Comparison of ENCODE assay signal across 8 mouse cellular contexts in the genomic region with DNA sequence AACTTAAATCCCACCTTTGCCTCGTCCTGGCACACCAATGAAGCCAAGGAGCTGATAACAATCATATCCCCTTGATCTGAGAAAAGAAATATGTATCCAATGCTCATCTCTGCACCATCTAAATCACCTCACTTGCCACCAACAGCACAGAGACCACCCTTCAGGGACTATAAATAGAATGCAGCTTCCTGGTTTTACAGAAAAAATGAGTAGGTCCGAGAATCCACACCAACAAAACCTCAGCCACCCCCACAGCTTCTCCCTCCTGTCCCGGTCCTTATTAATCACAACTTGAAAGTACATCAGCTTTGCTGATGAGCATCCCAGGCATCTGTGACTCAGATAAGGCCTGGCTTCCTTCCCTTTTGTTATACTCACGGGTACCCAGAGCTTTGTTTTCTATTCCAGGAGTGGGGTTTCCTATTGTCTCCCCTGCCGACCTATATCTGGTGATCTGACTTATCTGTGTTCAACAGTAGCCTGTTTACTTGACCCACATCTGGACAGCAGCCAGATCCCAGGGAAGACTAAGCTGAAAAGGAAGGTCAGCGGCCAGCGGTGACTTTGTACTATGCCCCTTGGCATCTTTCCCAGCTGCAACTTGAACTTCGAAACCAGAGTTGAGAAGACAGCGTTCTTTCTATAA. TPM values are rescaled to one million over a fixed set of nuclear protein-coding genes. Genes with fewer than 3 reads are reported as not detected.
DNase-seq lines count a peak whose midpoint lies in the region; ATAC-seq and TF ChIP-seq lines count a peak whose summit lies in the region.

No protein-coding gene starts in this region.

- ATAC-seq in midbrain, postnatal 0 days (ENCODE audit: low FRiP score): no peak
- peak; percentile 90 for ATAC-seq in liver, postnatal 0 days
- no peak for ATAC-seq in midbrain, embryonic 15.5 days (replicated peaks)

- H3K9ac ChIP-seq in midbrain, postnatal 0 days (replicated peaks; ENCODE audit: low read length, poor library complexity, severe bottlenecking): no peak overlapping the region
- no peak overlapping the region for H3K9ac ChIP-seq in liver, postnatal 0 days (replicated peaks)
- no peak overlapping the region for H3K9ac ChIP-seq in midbrain, embryonic 15.5 days

- peak; percentile 17 for DNase-seq in midbrain, postnatal 0 days (ENCODE audit: low spot score)
- no peak for DNase-seq in midbrain, embryonic 10.5 days (ENCODE audit: low spot score)
- peak; percentile 20 for DNase-seq in embryo, embryonic 11 days
- peak; percentile 83 for DNase-seq in heart, postnatal 36 days
- peak; percentile 87 for DNase-seq in liver, postnatal 0 days
- peak; percentile 61 for DNase-seq in yolk sac, embryonic 10.5 days (ENCODE audit: low spot score)
- no peak for DNase-seq in thymus, postnatal 4 days

- H3K4me3 ChIP-seq in midbrain, postnatal 0 days (ENCODE audit: low read depth, low read length): no peak overlapping the region
- no peak overlapping the region for H3K4me3 ChIP-seq in midbrain, embryonic 10.5 days
- H3K4me3 ChIP-seq in liver, postnatal 0 days (ENCODE audit: low read depth, low read length): no peak overlapping the region
- no peak overlapping the region for H3K4me3 ChIP-seq in midbrain, embryonic 15.5 days

- intact Hi-C loops in heart, postnatal 36 days (cut with DNase I): no loop called here

- no peak for TF ChIP-seq CTCF in midbrain, postnatal 0 days (IDR thresholded peaks at IDR 0.05)
- TF ChIP-seq CTCF in liver, postnatal 0 days (IDR thresholded peaks at IDR 0.05; ENCODE audit: low read depth): no peak

- H3K36me3 ChIP-seq in midbrain, postnatal 0 days (ENCODE audit: insufficient read depth, low read length): no peaks in the 10 kb centered on the region
- H3K36me3 ChIP-seq in midbrain, embryonic 10.5 days: no peaks in the 10 kb centered on the region
- no peaks in the 10 kb centered on the region for H3K36me3 ChIP-seq in liver, postnatal 0 days (replicated peaks; ENCODE audit: insufficient read depth, low read length)
- H3K36me3 ChIP-seq in midbrain, embryonic 15.5 days (replicated peaks): no peaks in the 10 kb centered on the region

- no peak overlapping the region for H3K4me2 ChIP-seq in midbrain, postnatal 0 days (ENCODE audit: low read depth, low read length, poor library complexity, severe bottlenecking)
- H3K4me2 ChIP-seq in liver, postnatal 0 days (ENCODE audit: low read depth, low read length): 0 out of 2 replicates have a peak overlapping the region, but pooled peaks have one; percentile 1
- H3K4me2 ChIP-seq in midbrain, embryonic 15.5 days: no peak overlapping the region

- H3K4me1 ChIP-seq in midbrain, postnatal 0 days (ENCODE audit: insufficient read depth, low read length): no peaks in the 10 kb centered on the region
- H3K4me1 ChIP-seq in midbrain, embryonic 10.5 days: peaks cover 5% of the 10 kb centered on the region; the same call in 1 of the 2 replicates
- H3K4me1 ChIP-seq in liver, postnatal 0 days (ENCODE audit: insufficient read depth): peaks cover 20% of the 10 kb centered on the region
- no peaks in the 10 kb centered on the region for H3K4me1 ChIP-seq in midbrain, embryonic 15.5 days

- no peaks in the 10 kb centered on the region for H3K27me3 ChIP-seq in midbrain, postnatal 0 days (ENCODE audit: insufficient read depth, low read length)
- no peaks in the 10 kb centered on the region for H3K27me3 ChIP-seq in midbrain, embryonic 10.5 days (ENCODE audit: low read depth, poor library complexity, severe bottlenecking)
- no peaks in the 10 kb centered on the region for H3K27me3 ChIP-seq in liver, postnatal 0 days (ENCODE audit: insufficient read depth, low read length)
- H3K27me3 ChIP-seq in midbrain, embryonic 15.5 days (replicated peaks): no peaks in the 10 kb centered on the region

- 51% methylated on average over 9 of the region's 9 CpGs for WGBS in midbrain, postnatal 0 days
- 75% methylated on average over 9 of the region's 9 CpGs for WGBS in midbrain, embryonic 10.5 days
- 12% methylated on average over 9 of the region's 9 CpGs for WGBS in liver, postnatal 0 days (ENCODE audit: insufficient replicate concordance)
- 52% methylated on average over 9 of the region's 9 CpGs for WGBS in midbrain, embryonic 15.5 days

- no peaks in the 10 kb centered on the region for H3K9me3 ChIP-seq in midbrain, postnatal 0 days (ENCODE audit: low read length)
- H3K9me3 ChIP-seq in midbrain, embryonic 10.5 days (replicated peaks): no peaks in the 10 kb centered on the region
- no peaks in the 10 kb centered on the region for H3K9me3 ChIP-seq in liver, postnatal 0 days (ENCODE audit: low read length)
- no peaks in the 10 kb centered on the region for H3K9me3 ChIP-seq in midbrain, embryonic 15.5 days

- peak; percentile 88 for TF ChIP-seq EP300 in liver, postnatal 0 days (IDR thresholded peaks at IDR 0.05; ENCODE audit: low read depth)

- no peak overlapping the region for H3K27ac ChIP-seq in midbrain, postnatal 0 days (ENCODE audit: low read depth, low read length)
- H3K27ac ChIP-seq in midbrain, embryonic 10.5 days (replicated peaks): no peak overlapping the region
- peak overlapping the region; percentile 46 for H3K27ac ChIP-seq in liver, postnatal 0 days (ENCODE audit: low read depth)
- no peak overlapping the region for H3K27ac ChIP-seq in midbrain, embryonic 15.5 days

RNA-seq across cellular contexts. Expression of a gene that starts 7.0 kb away (rescaled TPM):
- total RNA-seq in midbrain, postnatal 0 days (2014; rRNA removed): 88.0 and 114 TPM in 2 replicates
- 106 and 112 TPM in 2 replicates for polyA plus RNA-seq in midbrain, postnatal 0 days (2015; fragmentation: Nextera tagmentation; extraction: Ambion mirVana)
- 55.2 and 60.3 TPM in 2 replicates for polyA plus RNA-seq in midbrain, embryonic 10.5 days (2016; fragmentation: Nextera tagmentation; extraction: Ambion mirVana)
- 10 to 100 TPM; 60.9 to 71.3 TPM for total RNA-seq in heart, postnatal 36 days (2021)
- 32.8 and 33.8 TPM in 2 replicates for polyA plus RNA-seq in liver, postnatal 0 days (2015; fragmentation: Nextera tagmentation; extraction: Ambion mirVana)
- 105 and 108 TPM in 2 replicates for polyA plus RNA-seq in midbrain, embryonic 15.5 days (2015; fragmentation: Nextera tagmentation; extraction: Ambion mirVana)

RNA-seq across cellular contexts. Expression of a gene that starts 23.7 kb away (rescaled TPM):
- total RNA-seq in midbrain, postnatal 0 days (2014; rRNA removed): 0.11 TPM in 1 of 2 replicates, not detected in the other
- not detected in 2 replicates for polyA plus RNA-seq in midbrain, postnatal 0 days (2015; fragmentation: Nextera tagmentation; extraction: Ambion mirVana)
- 0.04 and 0.05 TPM in 2 replicates for polyA plus RNA-seq in midbrain, embryonic 10.5 days (2016; fragmentation: Nextera tagmentation; extraction: Ambion mirVana)
- total RNA-seq in heart, postnatal 36 days (2021): not detected
- 0.02 and 0.07 TPM in 2 replicates for polyA plus RNA-seq in liver, postnatal 0 days (2015; fragmentation: Nextera tagmentation; extraction: Ambion mirVana)
- polyA plus RNA-seq in midbrain, embryonic 15.5 days (2015; fragmentation: Nextera tagmentation; extraction: Ambion mirVana): not detected in 2 replicates

RNA-seq across cellular contexts. Expression of a gene that starts 36.7 kb away (rescaled TPM):
- 1,124 and 1,179 TPM in 2 replicates for total RNA-seq in midbrain, postnatal 0 days (2014; rRNA removed)
- 561 and 573 TPM in 2 replicates for polyA plus RNA-seq in midbrain, postnatal 0 days (2015; fragmentation: Nextera tagmentation; extraction: Ambion mirVana)
- polyA plus RNA-seq in midbrain, embryonic 10.5 days (2016; fragmentation: Nextera tagmentation; extraction: Ambion mirVana): 856 and 1,017 TPM in 2 replicates
- total RNA-seq in heart, postnatal 36 days (2021): 100 to 1,000 TPM; 655 to 678 TPM
- 531 and 540 TPM in 2 replicates for polyA plus RNA-seq in liver, postnatal 0 days (2015; fragmentation: Nextera tagmentation; extraction: Ambion mirVana)
- polyA plus RNA-seq in midbrain, embryonic 15.5 days (2015; fragmentation: Nextera tagmentation; extraction: Ambion mirVana): 529 and 538 TPM in 2 replicates

Comparison
In these comparisons a context has a peak if more than half of its experiments do, and no peak if none do; other contexts are left out.
1. DNase-seq: peak in midbrain, postnatal 0 days (single experiment), embryo, embryonic 11 days (single experiment), heart, postnatal 36 days (2 of 2), liver, postnatal 0 days (single experiment) and yolk sac, embryonic 10.5 days (single experiment); none in midbrain, embryonic 10.5 days (single experiment) and thymus, postnatal 4 days (single experiment).